Mouse (Mus musculus) forebrain, embryonic 14.5 days (tissue): ENCODE measurements at regions not wholly inside any gene's neighbourhood (a gene's known extent, or its start where the extent isn't known, plus 50 kb on each side); places are given as distances from the start of the nearest gene placed in this dataset.

ENCODE experiments used
- ATAC-seq: fragments of 200-750 bp; cut with Nextera tagmentation; 2 replicates; pipeline ENCODE4 v1.8.0; 2017; ENCODE audit warnings: mild to moderate bottlenecking, moderate library complexity
- DNase-seq: peaks from one replicate; pipeline ENCODE4 v3.0.0-alpha.2; 2015; ENCODE audit warnings: low spot score
- H3K27ac ChIP-seq: fragments of 300-500 bp; sonication (generic); 2 replicates; pipeline ENCODE4 v1.5.1; 2014; ENCODE audit warnings: low read depth, mild to moderate bottlenecking, control low read depth, low read length, moderate library complexity
- H3K27me3 ChIP-seq: fragments of 300-500 bp; sonication (generic); replicated peaks from 2 replicates; pipeline ENCODE4 v1.6.1; 2014; ENCODE audit warnings: low read length, control low read depth, mixed read lengths; ENCODE audit not compliant: control insufficient read depth, insufficient read depth
- H3K36me3 ChIP-seq: fragments of 300-500 bp; sonication (generic); 2 replicates; pipeline ENCODE4 v1.6.1; 2014; ENCODE audit warnings: low read length, control low read depth; ENCODE audit not compliant: control insufficient read depth, insufficient read depth
- H3K4me1 ChIP-seq: fragments of 300-500 bp; sonication (generic); 2 replicates; pipeline ENCODE4 v1.6.1; 2014; ENCODE audit warnings: antibody characterized with exemption, low read length, control low read depth; ENCODE audit not compliant: control insufficient read depth, insufficient read depth
- H3K4me2 ChIP-seq: fragments of 300-500 bp; sonication (generic); 2 replicates; pipeline ENCODE4 v1.6.1; 2014; ENCODE audit warnings: mild to moderate bottlenecking, control low read depth, low read length
- H3K4me3 ChIP-seq: fragments of 300-500 bp; sonication (generic); 2 replicates; pipeline ENCODE4 v1.5.1; 2014; ENCODE audit warnings: low read depth, low read length, control low read depth
- H3K9ac ChIP-seq: fragments of 300-500 bp; sonication (generic); 2 replicates; pipeline ENCODE4 v1.6.1; 2014; ENCODE audit warnings: mild to moderate bottlenecking, low read length, control low read depth, moderate library complexity
- H3K9me3 ChIP-seq: fragments of 300-500 bp; sonication (generic); replicated peaks from 2 replicates; pipeline ENCODE4 v1.6.1; 2016; ENCODE audit warnings: low read length, control low read depth, mixed read lengths; ENCODE audit not compliant: control insufficient read depth
- WGBS: fragments of 180-500 bp; shearing (Covaris S2); extraction: QIAGEN DNeasy Blood & Tissue Kit; methylation state at CpG from one replicate; pipeline ENCODE4 v1.1.7; 2014; 5-methylcytosine and 5-hydroxymethylcytosine counted together

GRCm38 (mm10) chr8:56407267-56407666 lies 112.9 kb downstream of the Hpgd start:
- Histone ChIP-seq H3K4me2 (no peak overlapping the region), H3K27ac (no peak overlapping the region), H3K36me3 (no peaks in the 10 kb centered on the region), H3K9ac (no peak overlapping the region), H3K9me3 (no peaks in the 10 kb centered on the region), H3K27me3 (no peaks in the 10 kb centered on the region), H3K4me3 (no peak overlapping the region), H3K4me1 (no peaks in the 10 kb centered on the region)
- WGBS: 82% methylated on average over 2 of the region's 2 CpGs
- no peak for ATAC-seq
- no peak for DNase-seq

- no peak overlapping the region for H3K9ac ChIP-seq
- H3K4me2 ChIP-seq: no peak overlapping the region
- no peak overlapping the region for H3K27ac ChIP-seq
- H3K27me3 ChIP-seq: no peaks in the 10 kb centered on the region
- ATAC-seq: no peak
- no peaks in the 10 kb centered on the region for H3K4me1 ChIP-seq
- no peaks in the 10 kb centered on the region for H3K36me3 ChIP-seq
- H3K9me3 ChIP-seq: no peaks in the 10 kb centered on the region
- H3K4me3 ChIP-seq: no peak overlapping the region
- DNase-seq: no peak
These were observed 111.9 kb downstream of the Hpgd start for GRCm38 (mm10) chr8:56406317-56406716.

GRCm38 (mm10) chr8:56397611-56398010 lies 103.2 kb downstream of the Hpgd start:
- DNase-seq: no peak
- H3K27ac ChIP-seq: no peak overlapping the region
- no peaks in the 10 kb centered on the region for H3K27me3 ChIP-seq
- WGBS: 87% methylated on average over 1 of the region's 1 CpGs
- H3K4me3 ChIP-seq: no peak overlapping the region
- H3K4me1 ChIP-seq: no peaks in the 10 kb centered on the region
- no peak for ATAC-seq
- no peak overlapping the region for H3K4me2 ChIP-seq
- H3K36me3 ChIP-seq: no peaks in the 10 kb centered on the region
- no peaks in the 10 kb centered on the region for H3K9me3 ChIP-seq
- H3K9ac ChIP-seq: no peak overlapping the region

GRCm38 (mm10) chr8:56396352-56396751 lies 102.0 kb downstream of the Hpgd start:
- Histone ChIP-seq H3K36me3 (no peaks in the 10 kb centered on the region), H3K9ac (no peak overlapping the region), H3K9me3 (no peaks in the 10 kb centered on the region), H3K4me3 (no peak overlapping the region), H3K27me3 (no peaks in the 10 kb centered on the region), H3K4me2 (no peak overlapping the region), H3K4me1 (no peaks in the 10 kb centered on the region), H3K27ac (no peak overlapping the region)
- ATAC-seq (no peak), DNase-seq (no peak)
- 81% methylated on average over 1 of the region's 1 CpGs for WGBS

- ATAC-seq (no peak), DNase-seq (peak; percentile 1)
- no peak overlapping the region for H3K4me3 ChIP-seq
- H3K4me2 ChIP-seq: no peak overlapping the region
- no peaks in the 10 kb centered on the region for H3K4me1 ChIP-seq
- H3K9me3 ChIP-seq: no peaks in the 10 kb centered on the region
- no peaks in the 10 kb centered on the region for H3K27me3 ChIP-seq
- 85% methylated on average over 2 of the region's 2 CpGs for WGBS
- no peaks in the 10 kb centered on the region for H3K36me3 ChIP-seq
- H3K9ac ChIP-seq: no peak overlapping the region
- no peak overlapping the region for H3K27ac ChIP-seq
These were observed 98.2 kb downstream of the Hpgd start for GRCm38 (mm10) chr8:56392626-56393025.

- no peak for ATAC-seq
These were observed 97.8 kb downstream of the Hpgd start for GRCm38 (mm10) chr8:56392158-56392557.

More at GRCm38 (mm10) chr8:56392158-56392557, 97.8 kb downstream of the Hpgd start:
- Histone ChIP-seq H3K4me2 (no peak overlapping the region), H3K4me1 (no peaks in the 10 kb centered on the region), H3K4me3 (no peak overlapping the region), H3K9ac (no peak overlapping the region), H3K36me3 (no peaks in the 10 kb centered on the region), H3K27ac (no peak overlapping the region), H3K9me3 (no peaks in the 10 kb centered on the region), H3K27me3 (no peaks in the 10 kb centered on the region)
- WGBS: 87% methylated on average over 2 of the region's 2 CpGs
- no peak for DNase-seq
